Mouse (Mus musculus): Measurements from ENCODE around the gene Grik1.

- TF ChIP-seq CTCF (IDR thresholded peaks at IDR 0.05; ENCODE audit: low read depth, low read length) = no peak
- TF ChIP-seq POLR2A (IDR thresholded peaks at IDR 0.05; ENCODE audit: insufficient read depth, low read length) = no peak
These were observed 316.5 kb downstream of the Grik1 start for GRCm38 (mm10) chr16:87973394-87974075.
